Mouse (Mus musculus) bone marrow, adult 2 months (tissue): ENCODE results near the gene Des.

Experiments
- CTCF ChIP-seq: fragments of 200-500 bp; IDR thresholded peaks from 2 replicates; pipeline ENCODE4 v1.5.1; 2011; ENCODE audit warnings: low read length, control low read depth; ENCODE audit not compliant: control insufficient read depth, insufficient read depth
- POLR2A ChIP-seq: fragments of 200-500 bp; IDR thresholded peaks from 2 replicates; pipeline ENCODE4 v1.6.1; 2011; ENCODE audit warnings: low read depth, mild to moderate bottlenecking, control low read depth, low read length, borderline replicate concordance; ENCODE audit not compliant: control insufficient read depth

DNA sequence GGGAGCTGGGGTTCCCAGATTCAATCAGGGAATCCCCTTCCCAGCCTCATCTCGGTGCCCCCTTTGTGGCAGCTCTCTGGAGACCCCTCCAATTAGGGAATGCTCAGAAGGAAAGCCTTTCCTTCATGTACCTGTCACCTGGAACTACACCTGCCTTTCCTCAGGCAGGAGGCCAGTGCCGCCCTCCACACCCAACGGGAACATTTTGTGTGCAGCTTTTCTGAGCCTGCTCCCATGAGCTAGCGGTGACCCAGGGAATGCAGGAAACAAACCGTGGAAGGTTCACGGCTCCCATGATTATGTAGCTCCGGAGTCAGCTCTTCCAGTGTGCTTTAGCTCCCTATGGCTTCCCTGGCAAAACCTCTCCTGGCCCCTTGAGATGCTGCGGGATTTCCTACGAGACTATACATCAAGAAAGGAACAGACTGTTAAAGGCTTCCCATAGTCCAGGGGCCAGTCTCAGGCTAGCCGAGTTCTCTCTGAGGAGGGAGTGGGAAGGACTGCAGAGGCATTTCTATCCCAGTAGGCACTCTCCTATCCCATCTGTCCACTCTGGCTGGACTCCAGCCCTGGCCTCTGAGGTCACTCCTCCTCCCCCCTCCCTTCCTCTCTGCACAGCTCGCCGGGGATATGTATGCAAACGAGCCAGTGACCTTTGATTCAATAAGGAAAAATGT, 10.0 kb downstream of the Des start:
- TF ChIP-seq POLR2A = no peak
- TF ChIP-seq CTCF = no peak
